Mouse (Mus musculus) small intestine, adult 2 months (tissue): ENCODE data around the gene Gak. TPM values are rescaled to one million over a fixed set of nuclear protein-coding genes. Genes with fewer than 3 reads are reported as not detected.

Experiments
- H3K27ac ChIP-seq: fragments of 200-500 bp; 2 replicates; pipeline ENCODE4 v1.5.1; 2012; ENCODE audit warnings: low read depth, low read length, control low read depth, inconsistent platforms; ENCODE audit not compliant: insufficient read depth
- H3K27me3 ChIP-seq: fragments of 200-500 bp; 2 replicates; pipeline ENCODE4 v1.6.1; 2012; ENCODE audit warnings: mild to moderate bottlenecking, moderate library complexity, low read length, inconsistent platforms; ENCODE audit not compliant: control insufficient read depth, insufficient read depth
- H3K36me3 ChIP-seq: fragments of 200-500 bp; 2 replicates; pipeline ENCODE4 v1.6.1; 2012; ENCODE audit warnings: mild to moderate bottlenecking, low read length, control low read depth, inconsistent platforms; ENCODE audit not compliant: control insufficient read depth, insufficient read depth
- H3K4me1 ChIP-seq: fragments of 200-500 bp; 2 replicates; pipeline ENCODE4 v1.6.1; 2012; ENCODE audit warnings: low read length, inconsistent platforms, mixed read lengths; ENCODE audit not compliant: control insufficient read depth, insufficient read depth, insufficient read length
- H3K4me3 ChIP-seq: fragments of 200-500 bp; 2 replicates; pipeline ENCODE4 v1.5.1; 2012; ENCODE audit warnings: low read depth, mild to moderate bottlenecking, control low read depth, inconsistent platforms, low read length, moderate library complexity
- CTCF ChIP-seq: fragments of 200-500 bp; IDR thresholded peaks from 2 replicates; pipeline ENCODE4 v1.5.1; 2012; ENCODE audit warnings: low read depth, mild to moderate bottlenecking, control low read depth, inconsistent platforms, low read length, moderate library complexity, mixed read lengths; ENCODE audit not compliant: insufficient replicate concordance, insufficient read length; ENCODE audit errors: extremely low read depth
- POLR2A ChIP-seq: fragments of 200-500 bp; IDR thresholded peaks from 2 replicates; pipeline ENCODE4 v1.6.1; 2012; ENCODE audit warnings: low read depth, mild to moderate bottlenecking, control low read depth, inconsistent platforms, low read length, moderate library complexity
- WGBS: fragments of 180-500 bp; shearing (Covaris S2); methylation state at CpG from one replicate; pipeline ENCODE4 v1.1.7; 2018; 5-methylcytosine and 5-hydroxymethylcytosine counted together
- polyA plus RNA-seq: library from polyadenylated mRNA; depleted of rRNA; stranded (reverse); fragments of >200 nt; gene quantifications from 2 replicates; pipeline ENCODE4 v1.2.3, GENCODE M21; 2012

Gak gene
- polyA plus RNA-seq, 1 experiment: 152 TPM

DNA sequence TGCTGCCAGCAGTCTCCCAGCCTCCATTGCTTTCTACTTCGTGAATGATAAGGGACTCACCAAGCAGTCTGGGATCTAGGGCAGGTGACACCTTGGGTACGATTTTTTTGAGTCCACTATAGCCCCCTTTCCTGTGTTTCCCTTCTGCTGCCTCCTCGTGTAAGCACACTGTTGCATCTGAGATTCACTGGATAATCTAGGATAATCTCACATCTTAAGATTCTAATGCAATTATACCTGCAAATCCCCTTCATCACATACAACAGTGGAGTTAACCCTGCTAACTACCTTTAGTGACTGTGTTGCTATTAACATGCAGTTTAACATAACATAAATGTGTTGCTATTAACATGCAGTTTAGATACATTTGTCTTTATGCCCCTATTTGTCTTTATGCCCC lies 35.5 kb upstream of the Gak start:
- Histone ChIP-seq H3K27ac (no peak overlapping the region), H3K4me1 (peaks cover 4% of the 10 kb centered on the region; the same call in 1 of the 2 replicates), H3K4me3 (no peak overlapping the region), H3K27me3 (no peaks in the 10 kb centered on the region; the same call in 1 of the 2 replicates), H3K36me3 (no peaks in the 10 kb centered on the region)
- TF ChIP-seq POLR2A (no peak), CTCF (no peak)
- 38% methylated on average over 3 of the region's 3 CpGs for WGBS

DNA sequence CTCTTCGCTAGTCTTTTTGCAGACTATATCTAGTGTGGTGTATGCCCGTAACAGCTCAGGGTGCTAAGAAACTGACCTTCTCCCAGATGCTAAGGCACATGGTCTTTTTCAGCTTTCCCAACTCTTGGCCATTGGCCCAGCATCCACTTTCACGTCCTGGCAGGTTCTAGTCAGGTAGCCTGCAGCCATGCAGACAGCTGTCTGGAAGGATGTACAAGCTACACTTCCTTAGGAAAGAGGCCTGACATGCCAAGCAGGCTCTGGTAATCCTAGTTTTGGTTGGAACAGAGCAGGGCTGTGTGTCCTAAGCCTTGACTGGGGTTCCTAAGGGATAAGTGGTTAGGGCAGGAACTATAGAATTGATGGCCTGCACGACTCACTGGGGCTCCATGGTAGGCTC lies 33.2 kb upstream of the Gak start:
- Histone ChIP-seq H3K4me1 (peaks cover 9% of the 10 kb centered on the region), H3K36me3 (0 out of 2 replicates have a peak, but pooled peaks cover 5% of the 10 kb centered on the region), H3K4me3 (no peak overlapping the region), H3K27me3 (no peaks in the 10 kb centered on the region; the same call in 1 of the 2 replicates), H3K27ac (no peak overlapping the region)
- no peak for TF ChIP-seq CTCF
- TF ChIP-seq POLR2A: no peak
- WGBS: 82% methylated on average over 4 of the region's 4 CpGs

DNA sequence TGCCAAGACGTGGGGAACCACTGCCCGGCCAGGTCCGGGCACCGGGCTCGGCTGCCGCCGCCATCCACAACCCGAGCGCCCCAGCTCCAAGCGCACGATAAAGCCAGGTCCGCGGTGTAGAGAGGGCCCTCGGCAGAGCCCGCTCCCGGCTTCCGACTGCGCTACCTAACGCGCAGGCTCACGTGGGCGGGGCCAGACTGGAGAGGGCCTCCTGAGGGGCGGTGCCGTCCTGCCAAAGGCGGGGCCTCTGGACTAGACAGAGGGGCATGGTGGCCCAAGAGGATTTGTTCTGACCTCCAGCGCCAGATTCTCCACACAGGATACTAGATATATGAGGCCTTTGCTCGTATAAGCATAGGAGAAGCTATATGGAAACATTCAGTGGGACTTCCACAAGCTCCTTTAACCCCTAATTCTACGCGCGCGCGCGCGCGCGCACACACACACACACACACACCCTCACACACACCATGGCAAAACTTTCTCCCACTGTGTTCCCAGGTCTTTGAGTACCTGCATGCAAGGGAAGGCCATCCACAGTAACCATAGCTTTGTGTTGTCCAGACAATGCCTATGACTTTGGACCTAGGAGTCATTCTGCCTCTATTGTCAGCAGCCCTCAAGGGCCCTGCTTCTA lies 31.2 kb upstream of the Gak start:
- no peaks in the 10 kb centered on the region; the same call in 1 of the 2 replicates for H3K27me3 ChIP-seq
- peak overlapping the region; percentile 87 for H3K27ac ChIP-seq
- H3K4me1 ChIP-seq: peaks cover 11% of the 10 kb centered on the region
- H3K36me3 ChIP-seq: peaks cover 23% of the 10 kb centered on the region
- H3K4me3 ChIP-seq: peak overlapping the region; percentile 70
- TF ChIP-seq POLR2A (peak; percentile 87), CTCF (no peak)
- WGBS: 15% methylated on average over 36 of the region's 36 CpGs

DNA sequence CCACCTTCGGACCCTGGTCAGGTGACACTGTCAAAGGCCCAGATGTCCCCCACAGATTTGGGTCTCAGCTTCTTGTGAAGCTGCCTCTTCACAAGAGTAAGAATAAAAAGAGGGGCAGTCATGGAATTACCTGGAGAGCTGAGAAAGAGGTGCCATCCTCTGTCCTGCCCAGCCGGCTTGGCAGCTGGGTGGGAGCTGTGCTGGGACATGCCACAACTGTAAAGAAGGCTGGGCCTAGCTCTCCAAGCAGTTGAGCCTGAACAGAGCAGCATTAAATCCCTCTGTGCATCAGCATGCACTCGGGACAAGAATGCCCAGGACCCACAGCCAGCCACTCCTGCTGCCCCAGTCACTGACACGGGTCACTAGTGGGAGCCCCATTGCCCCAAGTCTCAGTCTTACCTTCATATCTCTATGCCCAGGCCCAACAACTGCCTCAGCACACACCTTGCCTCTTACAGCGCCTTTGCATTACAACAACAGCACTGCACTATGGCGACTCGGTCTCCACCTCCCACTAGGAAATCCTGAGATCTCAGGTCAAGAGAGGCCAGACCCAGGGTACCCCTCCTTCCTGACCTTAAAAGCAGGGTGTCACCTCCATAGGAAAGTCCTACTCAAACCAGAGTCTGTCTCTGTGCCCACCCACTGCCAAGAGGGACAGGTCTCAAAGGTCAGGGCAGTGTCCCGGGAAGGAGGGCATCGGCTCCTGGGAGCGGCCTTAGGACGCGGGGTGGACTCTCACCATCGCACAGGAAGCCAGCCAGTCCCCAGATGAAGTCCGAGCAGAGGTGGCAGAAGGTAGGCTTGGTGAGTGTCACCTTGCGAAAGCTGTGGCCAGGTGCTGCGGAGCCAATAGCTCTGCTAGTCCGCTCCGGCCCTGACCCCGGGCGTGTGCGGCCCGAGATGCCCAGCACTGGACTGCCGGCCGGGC lies 30.4 kb upstream of the Gak start, which contains the start of gene Idua:
Gene Idua (plus strand): TSS at position 634 of the 934 bp plus-strand sequence.
- no peaks in the 10 kb centered on the region; the same call in 1 of the 2 replicates for H3K27me3 ChIP-seq
- H3K4me3 ChIP-seq: peak within 1 kb of the TSS; percentile 70
- H3K27ac ChIP-seq: peak within 1 kb of the TSS; percentile 92
- H3K36me3 ChIP-seq: peaks cover 31% of the 10 kb centered on the region
- TF ChIP-seq POLR2A (no peak), CTCF (no peak)
- peaks cover 13% of the 10 kb centered on the region for H3K4me1 ChIP-seq
- 5% methylated on average over 24 of the region's 24 CpGs for WGBS

DNA sequence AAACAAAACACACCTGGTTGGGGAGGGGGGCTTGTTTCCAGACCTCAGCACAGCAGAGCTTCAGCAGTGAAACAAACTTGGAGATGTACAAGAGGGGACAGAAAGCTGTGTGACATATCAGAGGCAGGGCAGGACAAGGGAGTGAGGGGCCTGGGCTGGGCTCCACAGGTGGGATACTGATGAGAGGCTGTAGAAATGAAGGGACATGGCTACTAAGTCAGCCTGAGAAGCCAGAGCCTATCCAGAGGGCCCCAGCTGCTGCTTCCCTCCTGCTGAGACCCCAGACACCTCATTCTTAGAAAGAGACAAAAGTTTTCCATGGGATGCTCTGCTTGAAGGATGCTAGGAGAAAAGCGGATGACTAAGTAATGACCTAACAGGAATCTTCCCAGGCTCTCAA lies 29.1 kb upstream of the Gak start:
- Histone ChIP-seq H3K4me1 (peaks cover 23% of the 10 kb centered on the region), H3K27ac (peak overlapping the region; percentile 92), H3K36me3 (peaks cover 44% of the 10 kb centered on the region), H3K4me3 (peak overlapping the region; percentile 57), H3K27me3 (no peaks in the 10 kb centered on the region)
- WGBS: 90% methylated on average over 1 of the region's 1 CpGs
- TF ChIP-seq POLR2A (no peak), CTCF (no peak)

DNA sequence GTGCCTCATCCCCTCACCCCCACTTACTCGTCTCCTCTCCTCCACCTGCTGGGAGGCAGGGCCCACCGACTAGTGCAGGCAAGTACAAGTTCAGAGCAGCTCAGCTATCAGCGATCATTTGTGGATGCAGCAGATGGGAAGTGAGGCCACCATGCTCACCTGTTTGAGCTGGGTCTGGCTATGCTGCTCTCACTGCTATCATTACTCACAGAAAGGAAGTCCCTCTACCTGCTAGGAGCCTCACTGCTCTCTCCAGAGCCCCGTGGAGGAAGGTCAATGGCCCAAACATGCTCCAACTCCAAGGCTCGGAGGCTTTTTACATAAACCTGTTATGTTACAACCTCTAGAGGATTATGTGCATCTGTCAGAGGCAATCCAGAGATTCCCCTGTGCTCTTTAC lies 27.9 kb upstream of the Gak start:
- Histone ChIP-seq H3K36me3 (peaks cover 56% of the 10 kb centered on the region), H3K27me3 (no peaks in the 10 kb centered on the region), H3K4me3 (no peak overlapping the region), H3K4me1 (peaks cover 23% of the 10 kb centered on the region), H3K27ac (no peak overlapping the region)
- TF ChIP-seq POLR2A (no peak), CTCF (no peak)
- 81% methylated on average over 5 of the region's 5 CpGs for WGBS
